Mouse (Mus musculus) splenic B cell, adult 2 months (primary cell): ENCODE measurements at regions not wholly inside any gene's neighbourhood (a gene's known extent, or its start where the extent isn't known, plus 50 kb on each side); places are given as distances from the start of the nearest gene placed in this dataset.

Experiments
- DNase-seq: peaks from one replicate; pipeline ENCODE4 v3.0.0-alpha.2; 2011; ENCODE audit warnings: low read depth, low spot score
- H3K27me3 ChIP-seq: 2 replicates; pipeline ENCODE4 v1.6.1; 2012; ENCODE audit warnings: mild to moderate bottlenecking, low read length, moderate library complexity, mixed read lengths; ENCODE audit not compliant: control insufficient read depth, poor library complexity, insufficient read depth, severe bottlenecking
- H3K36me3 ChIP-seq: 2 replicates; pipeline ENCODE4 v1.6.1; 2012; ENCODE audit warnings: mild to moderate bottlenecking, low read length, moderate library complexity, mixed read lengths; ENCODE audit not compliant: control insufficient read depth, poor library complexity, insufficient read depth, severe bottlenecking

- no peaks in the 10 kb centered on the region for H3K27me3 ChIP-seq
- no peak for DNase-seq
- H3K36me3 ChIP-seq: no peaks in the 10 kb centered on the region
These were observed 151.8 kb upstream of the Ntf3 start for GRCm38 (mm10) chr6:126318523-126318922.

- no peaks in the 10 kb centered on the region for H3K36me3 ChIP-seq
- no peaks in the 10 kb centered on the region for H3K27me3 ChIP-seq
- DNase-seq: no peak
These were observed 144.2 kb upstream of the Ntf3 start for GRCm38 (mm10) chr6:126310786-126311480.

- H3K36me3 ChIP-seq: no peaks in the 10 kb centered on the region
- DNase-seq: no peak
- H3K27me3 ChIP-seq: no peaks in the 10 kb centered on the region
These were observed 136.4 kb upstream of the Ntf3 start for GRCm38 (mm10) chr6:126303086-126303485.

GRCm38 (mm10) chr6:126291581-126291980, 124.9 kb upstream of the Ntf3 start:
- no peak for DNase-seq
- H3K36me3 ChIP-seq: no peaks in the 10 kb centered on the region
- no peaks in the 10 kb centered on the region for H3K27me3 ChIP-seq

GRCm38 (mm10) chr6:126287166-126287565, 120.5 kb upstream of the Ntf3 start:
- no peak for DNase-seq
- H3K27me3 ChIP-seq: no peaks in the 10 kb centered on the region
- H3K36me3 ChIP-seq: no peaks in the 10 kb centered on the region

GRCm38 (mm10) chr6:126286201-126286600, 119.5 kb upstream of the Ntf3 start:
- no peaks in the 10 kb centered on the region for H3K27me3 ChIP-seq
- no peaks in the 10 kb centered on the region for H3K36me3 ChIP-seq
- DNase-seq: no peak

- no peaks in the 10 kb centered on the region; the same call in 1 of the 2 replicates for H3K27me3 ChIP-seq
- DNase-seq: no peak
- H3K36me3 ChIP-seq: no peaks in the 10 kb centered on the region
These were observed 117.7 kb upstream of the Ntf3 start for GRCm38 (mm10) chr6:126284409-126284808.

- no peak for DNase-seq
- H3K27me3 ChIP-seq: no peaks in the 10 kb centered on the region; the same call in 1 of the 2 replicates
- no peaks in the 10 kb centered on the region for H3K36me3 ChIP-seq
These were observed 113.6 kb upstream of the Ntf3 start for GRCm38 (mm10) chr6:126280352-126280751.

GRCm38 (mm10) chr6:126245986-126246385, 79.3 kb upstream of the Ntf3 start:
- Histone ChIP-seq H3K27me3 (no peaks in the 10 kb centered on the region), H3K36me3 (no peaks in the 10 kb centered on the region)
- DNase-seq: no peak

GRCm38 (mm10) chr6:126245431-126245830, 78.7 kb upstream of the Ntf3 start:
- Histone ChIP-seq H3K36me3 (no peaks in the 10 kb centered on the region), H3K27me3 (no peaks in the 10 kb centered on the region)
- DNase-seq: no peak

GRCm38 (mm10) chr6:126242299-126242698, 75.6 kb upstream of the Ntf3 start:
- Histone ChIP-seq H3K36me3 (no peaks in the 10 kb centered on the region), H3K27me3 (no peaks in the 10 kb centered on the region)
- DNase-seq: no peak

- Histone ChIP-seq H3K36me3 (no peaks in the 10 kb centered on the region), H3K27me3 (no peaks in the 10 kb centered on the region)
- DNase-seq: no peak
These were observed 73.5 kb upstream of the Ntf3 start for GRCm38 (mm10) chr6:126240256-126240655.
